Mouse (Mus musculus): ENCODE data around the gene Pigf.

The Pigf gene

DNA sequence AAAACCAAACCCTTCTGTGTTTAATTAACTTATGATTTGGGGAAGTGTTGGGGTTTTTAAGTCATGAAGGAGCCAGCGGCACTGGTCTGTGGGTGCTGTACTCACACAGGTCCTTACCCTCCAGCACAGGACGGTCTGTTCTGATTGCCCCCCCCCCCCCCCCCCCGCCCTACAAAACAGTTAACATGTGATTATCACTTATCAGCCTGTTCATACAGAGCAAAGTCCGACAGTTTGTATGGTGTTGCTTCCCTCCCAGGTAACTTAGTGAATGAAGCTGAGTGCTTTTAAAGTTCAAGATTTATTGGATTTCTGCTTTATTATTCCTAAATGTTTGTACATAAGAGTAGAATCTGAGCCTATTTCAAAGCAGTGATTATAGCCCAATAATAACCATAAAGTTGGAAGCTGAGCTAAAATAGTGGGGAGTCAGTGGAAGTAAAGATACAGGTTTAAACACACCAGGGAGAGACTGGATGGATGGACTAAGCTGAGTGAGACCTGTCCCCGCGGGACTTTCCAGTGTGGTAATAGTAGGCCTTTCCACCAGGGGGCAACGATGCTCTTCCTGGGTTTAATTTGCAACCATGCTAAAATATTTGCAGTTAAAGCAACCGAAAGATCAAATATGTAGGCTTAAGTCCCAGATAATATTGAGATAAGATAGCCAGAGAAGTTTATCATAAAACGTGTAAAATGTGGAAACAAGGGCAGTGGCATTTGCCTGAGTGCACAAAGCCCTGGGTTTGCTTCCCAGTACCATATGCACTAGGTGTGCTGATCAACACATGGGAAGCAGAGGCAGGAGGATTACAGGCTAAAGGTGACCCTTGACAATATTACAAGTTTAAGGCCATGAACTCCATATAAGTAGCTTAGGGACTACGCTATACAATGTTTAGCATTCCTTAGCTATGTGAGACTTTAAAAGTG, 11.2 kb upstream of the Pigf start:
- DNase-seq (ENCODE audit: extremely low spot score, low spot score): no peak

- no peak for DNase-seq (ENCODE audit: extremely low spot score, low spot score)
Observed at GRCm38 (mm10) chr17:87024491-87025242, 539 bp downstream of the Pigf start.

- DNase-seq (ENCODE audit: extremely low spot score, low spot score): no peak
Observed at GRCm38 (mm10) chr17:87019692-87020091, 5.5 kb downstream of the Pigf start.

DNA sequence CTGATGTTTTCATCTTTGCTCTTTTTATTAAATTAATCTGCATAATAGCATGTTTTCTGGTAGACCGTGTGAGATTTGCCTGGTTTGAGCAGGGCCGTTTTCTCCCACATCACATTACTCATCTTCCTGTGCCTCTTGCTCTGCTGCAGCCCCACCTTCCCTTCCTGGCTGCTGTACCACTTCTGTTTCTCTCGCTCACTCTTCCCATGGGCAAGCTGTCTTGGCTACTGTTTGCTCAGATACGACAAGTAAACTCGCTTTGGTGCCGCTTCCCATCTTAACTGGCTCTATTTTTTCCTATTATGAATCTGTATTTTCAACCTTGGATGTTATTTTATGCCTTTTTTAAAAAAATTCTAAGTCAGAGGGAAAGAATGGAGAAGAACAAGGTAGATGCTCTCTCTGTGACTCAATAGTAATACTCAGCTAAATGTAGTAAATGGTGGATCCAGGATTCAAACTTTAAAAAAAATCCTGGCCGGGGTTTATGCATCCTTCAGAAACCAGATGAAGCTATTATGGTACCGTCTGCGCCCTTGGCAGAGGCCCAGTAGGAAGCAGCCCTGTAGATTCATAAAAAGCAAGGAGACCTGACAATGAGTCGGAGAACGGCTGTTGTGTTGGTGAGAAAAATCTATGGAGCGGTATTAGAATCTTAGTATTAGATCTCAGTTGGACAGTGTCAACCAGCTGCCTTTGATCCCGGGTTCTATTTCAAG, 13.7 kb downstream of the Pigf start:
- no peak for DNase-seq (ENCODE audit: extremely low spot score, low spot score)

GRCm38 (mm10) chr17:87008950-87009349, 16.3 kb downstream of the Pigf start:
- no peak for DNase-seq (ENCODE audit: extremely low spot score, low spot score)

GRCm38 (mm10) chr17:86997323-86997722, 27.9 kb downstream of the Pigf start:
- no peak for DNase-seq (ENCODE audit: extremely low spot score, low spot score)

DNA sequence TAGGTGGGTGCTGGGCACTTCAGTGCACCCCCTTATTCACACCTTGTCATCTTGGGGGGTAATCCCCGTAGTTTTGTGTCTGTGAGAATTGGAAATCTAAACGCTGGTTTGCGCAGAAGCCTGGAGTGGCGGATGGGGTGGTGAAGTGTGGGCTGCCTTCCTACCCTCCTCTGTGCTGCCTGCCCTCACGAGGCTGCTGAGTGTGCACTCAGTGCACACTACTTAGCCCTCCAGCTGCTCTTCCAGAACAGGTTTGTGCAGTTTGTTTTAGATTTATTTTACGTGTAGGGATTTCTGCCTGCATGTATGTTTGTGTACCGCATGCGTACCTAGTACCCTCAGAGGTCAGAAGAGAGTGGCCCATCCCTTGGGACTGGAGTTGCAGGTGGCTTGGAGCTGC, 33.9 kb downstream of the Pigf start:
- DNase-seq (ENCODE audit: extremely low spot score, low spot score): no peak

DNA sequence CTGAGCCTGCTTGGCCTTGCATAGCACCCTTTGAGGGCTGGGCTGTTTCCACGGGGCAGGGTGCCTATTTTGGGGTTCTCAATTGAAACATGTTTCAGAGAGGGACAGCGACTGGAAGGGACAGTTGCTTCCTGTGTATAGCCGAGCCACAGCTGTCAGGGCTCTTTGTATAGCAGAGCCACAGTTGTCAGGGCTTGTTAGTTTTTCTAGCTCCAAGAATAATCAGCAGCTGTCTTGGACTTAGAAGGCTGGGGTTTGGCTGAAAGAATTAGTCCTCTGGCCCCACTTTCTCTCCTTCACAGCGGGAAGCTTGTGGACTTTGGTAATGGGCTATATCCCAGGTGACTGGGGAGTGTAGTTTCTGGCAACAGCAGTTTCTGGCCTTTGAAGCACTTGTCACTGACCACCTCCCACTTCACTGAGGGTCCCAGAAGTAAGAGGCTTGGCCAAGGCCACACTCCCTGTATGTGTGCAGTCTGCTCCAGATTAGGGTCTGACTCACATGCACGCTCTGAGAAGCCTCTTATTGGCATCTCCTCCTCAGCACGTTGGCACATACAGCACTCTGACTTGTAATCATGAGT, 36.5 kb downstream of the Pigf start:
- DNase-seq (ENCODE audit: extremely low spot score, low spot score): no peak

GRCm38 (mm10) chr17:86988161-86988560, 37.0 kb downstream of the Pigf start:
- DNase-seq (ENCODE audit: extremely low spot score, low spot score): no peak

- DNase-seq (ENCODE audit: extremely low spot score, low spot score): peak; percentile 18
Observed at GRCm38 (mm10) chr17:86986449-86987138, 38.6 kb downstream of the Pigf start.

- no peak for DNase-seq (ENCODE audit: extremely low spot score, low spot score)
Observed at GRCm38 (mm10) chr17:86982497-86982896, 42.7 kb downstream of the Pigf start.

DNA sequence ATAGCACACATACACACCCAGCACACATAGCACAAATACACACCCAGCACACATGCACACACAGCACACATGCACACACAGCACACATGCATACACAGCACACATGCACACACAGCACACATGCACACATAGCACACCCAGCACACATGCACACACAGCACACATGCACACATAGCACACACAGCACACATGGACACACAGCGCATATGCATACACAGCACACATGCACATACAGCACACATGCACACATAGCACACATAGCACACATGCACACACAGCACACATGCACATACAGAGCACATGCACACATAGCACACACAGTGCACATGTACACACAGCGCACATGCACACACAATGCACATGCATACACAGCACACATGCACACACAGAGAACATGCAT, 43.5 kb downstream of the Pigf start:
- DNase-seq (ENCODE audit: extremely low spot score, low spot score): no peak

DNA sequence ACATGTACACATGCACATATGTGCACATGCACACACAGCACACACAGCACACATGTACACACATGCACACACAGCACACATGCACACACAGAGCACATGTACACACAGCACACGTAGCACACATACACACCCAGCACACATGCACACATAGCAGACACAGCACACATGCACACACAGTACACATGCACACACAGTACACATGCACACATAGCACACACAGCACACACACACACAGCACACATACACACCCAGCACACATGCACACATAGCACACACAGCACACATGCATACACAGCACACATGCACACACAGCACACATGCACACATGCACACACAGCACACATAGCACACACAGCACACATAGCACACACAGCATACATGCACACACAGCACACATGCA, 44.0 kb downstream of the Pigf start:
- no peak for DNase-seq (ENCODE audit: extremely low spot score, low spot score)

GRCm38 (mm10) chr17:86978496-86978895, 46.7 kb downstream of the Pigf start:
- DNase-seq (ENCODE audit: extremely low spot score, low spot score): no peak

- no peak for DNase-seq (ENCODE audit: extremely low spot score, low spot score)
Observed at GRCm38 (mm10) chr17:86976387-86976786, 48.8 kb downstream of the Pigf start.

GRCm38 (mm10) chr17:86973097-86973496, 52.1 kb downstream of the Pigf start:
- DNase-seq (ENCODE audit: extremely low spot score, low spot score): no peak

DNA sequence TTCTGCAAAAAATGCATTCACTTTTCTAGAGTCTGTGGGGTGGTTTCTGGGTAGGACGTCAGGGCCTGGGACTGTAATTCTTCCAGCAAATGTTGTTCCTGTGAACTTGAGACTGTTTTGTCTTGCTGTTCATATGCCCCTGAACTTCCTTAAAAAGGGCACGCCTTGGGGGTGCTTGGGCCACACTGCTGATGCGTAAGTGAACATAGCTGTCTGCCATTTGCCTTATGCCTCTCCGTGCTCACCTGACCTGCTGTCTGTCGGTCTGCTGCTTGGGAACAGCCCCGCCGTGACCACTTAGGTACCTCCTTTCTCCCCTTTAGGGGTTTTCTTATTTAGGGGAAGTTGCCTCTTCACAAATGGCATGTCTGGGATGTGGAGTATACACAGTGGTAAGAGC, 53.3 kb downstream of the Pigf start:
- DNase-seq (ENCODE audit: extremely low spot score, low spot score): no peak

DNA sequence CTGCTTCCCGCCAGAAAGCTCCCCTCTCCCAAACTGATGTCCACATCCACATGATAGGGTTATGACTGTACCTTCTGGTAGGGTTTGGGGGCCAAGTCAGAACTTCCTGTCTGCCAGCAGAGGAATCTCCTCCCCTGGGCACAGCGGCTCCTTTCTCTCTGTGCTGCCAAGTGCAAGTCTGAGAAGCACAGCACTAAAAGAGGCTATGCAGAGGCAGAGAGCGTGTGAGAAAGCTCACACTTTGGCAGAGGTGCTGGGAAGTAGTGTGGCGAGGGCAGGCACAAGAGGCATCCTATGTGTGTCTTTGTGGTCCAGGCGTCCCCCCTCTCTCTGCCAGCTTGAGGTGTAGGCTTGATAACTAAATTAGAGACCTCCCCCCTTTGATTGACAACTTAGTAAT, 54.2 kb downstream of the Pigf start:
- no peak for DNase-seq (ENCODE audit: extremely low spot score, low spot score)

DNA sequence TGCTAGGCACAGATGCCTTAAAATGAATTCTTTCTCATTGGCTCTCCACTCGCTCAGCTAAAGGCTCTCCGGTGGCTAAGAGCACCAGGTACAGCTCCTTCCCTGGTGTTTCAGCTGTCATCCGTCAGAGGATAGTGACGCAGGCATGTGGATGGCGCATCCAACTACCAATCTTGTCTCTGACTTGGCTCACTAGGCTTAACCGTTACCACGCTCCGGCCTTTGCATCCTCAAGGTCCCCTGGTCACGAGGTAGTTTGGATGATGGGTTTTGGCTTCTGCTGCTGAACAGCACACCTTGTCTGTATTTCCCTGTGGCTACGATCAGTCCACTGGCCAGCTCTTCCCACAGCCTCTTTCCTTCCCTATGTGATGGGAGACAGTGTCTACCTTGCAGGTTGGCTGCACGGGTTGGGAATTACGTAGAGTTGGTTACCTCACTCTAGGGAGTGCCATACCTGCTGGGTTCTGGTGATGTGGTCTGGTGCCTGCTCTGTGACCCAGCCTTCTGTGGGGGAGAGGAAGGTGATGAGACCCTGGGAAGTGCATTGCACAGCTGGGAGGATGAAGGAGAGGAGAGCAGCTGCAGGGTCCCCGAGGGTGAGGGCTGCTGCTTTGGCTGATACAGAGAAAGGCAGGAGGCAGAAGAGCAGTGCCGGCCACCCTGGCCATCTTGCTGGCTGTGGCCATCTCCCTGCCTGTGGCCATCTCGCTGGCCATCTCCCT, 55.0 kb downstream of the Pigf start:
- DNase-seq (ENCODE audit: extremely low spot score, low spot score): no peak

DNA sequence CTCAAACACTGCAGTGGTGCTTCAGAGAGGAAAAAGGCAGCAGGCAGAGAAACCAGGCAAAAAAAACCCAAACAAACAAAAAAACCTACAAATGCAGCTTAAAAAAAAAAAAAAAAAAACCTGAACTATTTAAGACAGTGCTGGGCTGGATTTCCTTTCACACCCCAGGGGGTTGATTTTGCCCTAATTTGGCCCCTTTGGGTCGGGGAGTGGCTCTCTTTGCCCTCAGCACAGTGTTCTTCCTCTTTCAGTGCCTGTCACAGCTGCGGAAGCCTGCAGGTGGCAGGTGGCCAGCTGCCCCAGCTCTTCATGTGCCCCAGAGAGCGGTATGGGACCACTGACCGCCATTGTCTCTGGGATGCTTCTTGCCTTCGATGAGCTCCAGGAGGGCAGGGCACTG, 55.6 kb downstream of the Pigf start:
- no peak for DNase-seq (ENCODE audit: extremely low spot score, low spot score)

Data from neural tube, embryonic 10.5 days (tissue).